In genomic region chr6:113082229-113082628, GRCm38 (mm10) we compare ENCODE assay signal across 7 mouse cellular contexts. TPM values are rescaled to one million over a fixed set of nuclear protein-coding genes. Genes with fewer than 3 reads are reported as not detected.
DNase-seq lines count a peak whose midpoint lies in the region; ATAC-seq and TF ChIP-seq lines count a peak whose summit lies in the region.

No protein-coding gene starts in this region.

- no peak overlapping the region; the same call in 1 of the 2 replicates for H3K9ac ChIP-seq in hindbrain, postnatal 0 days (replicated peaks; ENCODE audit: low read length)

- WGBS in forebrain, embryonic 10.5 days, result 19% methylated on average over 6 of the region's 6 CpGs
- WGBS in hindbrain, postnatal 0 days, result 11% methylated on average over 6 of the region's 6 CpGs

- peak overlapping the region; percentile 72 for H3K27ac ChIP-seq in forebrain, embryonic 10.5 days
- 0 out of 2 replicates have a peak overlapping the region, but pooled peaks have one; percentile 36 for H3K27ac ChIP-seq in hindbrain, postnatal 0 days

- no peak for ATAC-seq in megakaryocyte, adult 5-6 weeks (ENCODE audit: poor library complexity, severe bottlenecking)
- no peak for ATAC-seq in hindbrain, postnatal 0 days

- no peaks in the 10 kb centered on the region for H3K27me3 ChIP-seq in megakaryocyte, embryonic 14.5 days (replicated peaks)
- no peaks in the 10 kb centered on the region for H3K27me3 ChIP-seq in forebrain, embryonic 10.5 days (ENCODE audit: poor library complexity, severe bottlenecking)
- H3K27me3 ChIP-seq in hindbrain, postnatal 0 days (ENCODE audit: insufficient read depth, low read length), result no peaks in the 10 kb centered on the region

- DNase-seq in forebrain, embryonic 10.5 days (ENCODE audit: extremely low spot score, low spot score), result peak; percentile 28
- DNase-seq in hindbrain, postnatal 0 days (ENCODE audit: low spot score), result peak; percentile 17
- peak; percentile 51 for DNase-seq in mesoderm, embryonic 11.5 days (ENCODE audit: low read depth, low spot score)
- no peak for DNase-seq in Muller cell, postnatal 12 days (ENCODE audit: inconsistent ontology term)
- DNase-seq in urinary bladder, adult 18-20 months (ENCODE audit: low spot score in 2 of 2), result no peak

- H3K36me3 ChIP-seq in megakaryocyte, embryonic 14.5 days (replicated peaks; ENCODE audit: low read length), result peaks cover 29% of the 10 kb centered on the region
- H3K36me3 ChIP-seq in forebrain, embryonic 10.5 days (replicated peaks), result peaks cover 12% of the 10 kb centered on the region; the same call in 1 of the 2 replicates
- H3K36me3 ChIP-seq in hindbrain, postnatal 0 days (ENCODE audit: insufficient read depth, low read length), result no peaks in the 10 kb centered on the region

- peaks cover 52% of the 10 kb centered on the region for H3K4me1 ChIP-seq in megakaryocyte, embryonic 14.5 days
- H3K4me1 ChIP-seq in forebrain, embryonic 10.5 days, result peaks cover 50% of the 10 kb centered on the region
- peaks cover 8% of the 10 kb centered on the region for H3K4me1 ChIP-seq in hindbrain, postnatal 0 days (ENCODE audit: insufficient read depth, low read length)

- TF ChIP-seq CTCF in hindbrain, postnatal 0 days (IDR thresholded peaks at IDR 0.05; ENCODE audit: low read depth), result no peak

- peak overlapping the region; percentile 77 for H3K4me3 ChIP-seq in megakaryocyte, embryonic 14.5 days (replicated peaks)
- H3K4me3 ChIP-seq in forebrain, embryonic 10.5 days, result peak overlapping the region; percentile 36
- no peak overlapping the region for H3K4me3 ChIP-seq in hindbrain, postnatal 0 days (ENCODE audit: low read length)

- H3K4me2 ChIP-seq in hindbrain, postnatal 0 days (ENCODE audit: low read depth, low read length), result peak overlapping the region; percentile 40

- no peaks in the 10 kb centered on the region for H3K9me3 ChIP-seq in megakaryocyte, embryonic 14.5 days
- H3K9me3 ChIP-seq in forebrain, embryonic 10.5 days, result no peaks in the 10 kb centered on the region
- no peaks in the 10 kb centered on the region for H3K9me3 ChIP-seq in hindbrain, postnatal 0 days (ENCODE audit: low read length)

RNA-seq across cellular contexts. Expression of gene Setd5, which starts 5.1 kb away (rescaled TPM):
- 5.5 and 15.2 TPM in 2 replicates for polyA plus RNA-seq in megakaryocyte, embryonic 14.5 days (2012; ENCODE audit: insufficient read depth, low replicate concordance)
- 81.1 and 84.2 TPM in 2 replicates for total RNA-seq in megakaryocyte, adult 5-6 weeks (2015)
- 46.1 and 63.6 TPM in 2 replicates for total RNA-seq in megakaryocyte, adult 5-6 weeks (2017)
- polyA plus RNA-seq in forebrain, embryonic 10.5 days (2016; fragmentation: Nextera tagmentation; extraction: Ambion mirVana), result 72.5 and 77.8 TPM in 2 replicates
- 82.3 and 94.4 TPM in 2 replicates for total RNA-seq in hindbrain, postnatal 0 days (2014; rRNA removed)
- 47.1 and 50.0 TPM in 2 replicates for polyA plus RNA-seq in hindbrain, postnatal 0 days (2015; fragmentation: Nextera tagmentation; extraction: Ambion mirVana)

RNA-seq across cellular contexts. Expression of gene Thumpd3, which starts 36.2 kb away (rescaled TPM):
- polyA plus RNA-seq in megakaryocyte, embryonic 14.5 days (2012; ENCODE audit: insufficient read depth, low replicate concordance), result 5.0 TPM in 1 of 2 replicates, not detected in the other
- total RNA-seq in megakaryocyte, adult 5-6 weeks (2015), result 50.0 and 50.4 TPM in 2 replicates
- total RNA-seq in megakaryocyte, adult 5-6 weeks (2017), result 40.8 and 48.5 TPM in 2 replicates
- 75.2 and 81.4 TPM in 2 replicates for polyA plus RNA-seq in forebrain, embryonic 10.5 days (2016; fragmentation: Nextera tagmentation; extraction: Ambion mirVana)
- total RNA-seq in hindbrain, postnatal 0 days (2014; rRNA removed), result 29.3 and 42.2 TPM in 2 replicates
- polyA plus RNA-seq in hindbrain, postnatal 0 days (2015; fragmentation: Nextera tagmentation; extraction: Ambion mirVana), result 45.3 and 45.5 TPM in 2 replicates

Comparison
In these comparisons a context has a peak if more than half of its experiments do, and no peak if none do; other contexts are left out.
1. DNase-seq: peak in forebrain, embryonic 10.5 days (single experiment), hindbrain, postnatal 0 days (single experiment) and mesoderm, embryonic 11.5 days (single experiment); none in Muller cell, postnatal 12 days (single experiment) and urinary bladder, adult 18-20 months (0 of 2).